Mouse (Mus musculus) hindbrain, postnatal 0 days (tissue): ENCODE data around the gene 2410137M14Rik. TPM values are rescaled to one million over a fixed set of nuclear protein-coding genes. Genes with fewer than 3 reads are reported as not detected.

Experiments used
- ATAC-seq: fragments of 200-750 bp; cut with Nextera tagmentation; 2 replicates; pipeline ENCODE4 v1.8.0; 2017; ENCODE audit warnings: mild to moderate bottlenecking, moderate TSS enrichment, moderate library complexity
- DNase-seq: peaks from one replicate; pipeline ENCODE4 v3.0.0-alpha.2; 2015; ENCODE audit warnings: low spot score
- H3K27ac ChIP-seq: fragments of 300-500 bp; sonication (generic); 2 replicates; pipeline ENCODE4 v1.5.1; 2014; ENCODE audit warnings: mild to moderate bottlenecking
- H3K27me3 ChIP-seq: fragments of 300-500 bp; sonication (generic); 2 replicates; pipeline ENCODE4 v1.6.1; 2014; ENCODE audit warnings: low read length, mixed read lengths; ENCODE audit not compliant: insufficient read depth
- H3K36me3 ChIP-seq: fragments of 300-500 bp; sonication (generic); 2 replicates; pipeline ENCODE4 v1.6.1; 2014; ENCODE audit warnings: low read length, mixed read lengths; ENCODE audit not compliant: insufficient read depth
- H3K4me1 ChIP-seq: fragments of 300-500 bp; sonication (generic); 2 replicates; pipeline ENCODE4 v1.6.1; 2014; ENCODE audit warnings: antibody characterized with exemption, low read length, mixed read lengths; ENCODE audit not compliant: insufficient read depth
- H3K4me2 ChIP-seq: fragments of 300-500 bp; sonication (generic); 2 replicates; pipeline ENCODE4 v1.6.1; 2014; ENCODE audit warnings: low read depth, mild to moderate bottlenecking, low read length, moderate library complexity, mixed read lengths
- H3K4me3 ChIP-seq: fragments of 300-500 bp; sonication (generic); 2 replicates; pipeline ENCODE4 v1.5.1; 2014; ENCODE audit warnings: low read length
- H3K9ac ChIP-seq: fragments of 300-500 bp; sonication (generic); replicated peaks from 2 replicates; pipeline ENCODE4 v1.6.1; 2014; ENCODE audit warnings: mild to moderate bottlenecking, low read length, moderate library complexity, mixed read lengths
- H3K9me3 ChIP-seq: fragments of 300-500 bp; sonication (generic); 2 replicates; pipeline ENCODE4 v1.6.1; 2016; ENCODE audit warnings: low read length, mixed read lengths
- CTCF ChIP-seq: IDR thresholded peaks from 2 replicates; pipeline ENCODE4 v1.5.1; 2016; ENCODE audit warnings: antibody characterized with exemption, control low read depth, low read depth
- WGBS: fragments of 180-500 bp; shearing (Covaris S2); extraction: QIAGEN DNeasy Blood & Tissue Kit; methylation state at CpG from one replicate; pipeline ENCODE4 v1.1.7; 2014; 5-methylcytosine and 5-hydroxymethylcytosine counted together
- polyA plus RNA-seq: library from polyadenylated mRNA; unstranded; fragments of >200 nt; fragmentation: Nextera tagmentation; extraction: Ambion mirVana; gene quantifications from 2 replicates; pipeline ENCODE4 v1.2.1, GENCODE M21; 2015
- total RNA-seq: library from RNA; depleted of rRNA; stranded (reverse); fragments of >200 nt; gene quantifications from 2 replicates; pipeline ENCODE4 v1.2.3, GENCODE M21; 2014; rRNA removed

Gene 2410137M14Rik
- total and polyA plus RNA-seq, 2 experiments from 2014 or later: 0.23 TPM; not detected in 1

GRCm38 (mm10) chr17:36929236-36929932 lies 51.7 kb downstream of the 2410137M14Rik start:
- 73% methylated on average over 12 of the region's 12 CpGs for WGBS
- Histone ChIP-seq H3K4me1 (no peaks in the 10 kb centered on the region), H3K9me3 (no peaks in the 10 kb centered on the region), H3K27ac (no peak overlapping the region), H3K36me3 (no peaks in the 10 kb centered on the region), H3K9ac (no peak overlapping the region), H3K4me3 (no peak overlapping the region), H3K4me2 (no peak overlapping the region), H3K27me3 (no peaks in the 10 kb centered on the region)
- no peak for TF ChIP-seq CTCF
- ATAC-seq: no peak
- DNase-seq: no peak

Other genes starting within 250 kb of the 2410137M14Rik start
- gene H2-M10.5, start 208.3 kb downstream of the 2410137M14Rik start, total RNA-seq: not detected in 2 replicates
- gene H2-M10.5, start 208.3 kb downstream of the 2410137M14Rik start, polyA plus RNA-seq: not detected in 2 replicates
- not detected in 2 replicates for gene H2-M10.6, start 169.1 kb downstream of the 2410137M14Rik start, total RNA-seq
- not detected in 2 replicates for gene H2-M10.6, start 169.1 kb downstream of the 2410137M14Rik start, polyA plus RNA-seq
- gene Trim26, start 144.1 kb downstream of the 2410137M14Rik start, total RNA-seq: 21.6 and 27.9 TPM in 2 replicates
- gene Trim26, start 144.1 kb downstream of the 2410137M14Rik start, polyA plus RNA-seq: 46.7 and 50.6 TPM in 2 replicates
- gene Trim15, start 114.0 kb downstream of the 2410137M14Rik start, total RNA-seq: 0.47 TPM in 1 of 2 replicates, not detected in the other
- gene Trim15, start 114.0 kb downstream of the 2410137M14Rik start, polyA plus RNA-seq: 0.40 and 0.66 TPM in 2 replicates
- 0.11 TPM in 1 of 2 replicates, not detected in the other for gene Trim10, start 111.7 kb downstream of the 2410137M14Rik start, total RNA-seq
- 0.19 and 0.23 TPM in 2 replicates for gene Trim10, start 111.7 kb downstream of the 2410137M14Rik start, polyA plus RNA-seq
- not detected in 2 replicates for gene Trim40, start 91.1 kb downstream of the 2410137M14Rik start, total RNA-seq
- gene Trim40, start 91.1 kb downstream of the 2410137M14Rik start, polyA plus RNA-seq: 0.13 TPM in 1 of 2 replicates, not detected in the other
- not detected in 2 replicates for gene Trim31, start 83.1 kb downstream of the 2410137M14Rik start, total RNA-seq
- gene Trim31, start 83.1 kb downstream of the 2410137M14Rik start, polyA plus RNA-seq: not detected in 2 replicates
- 4.2 and 6.1 TPM in 2 replicates for gene Rnf39, start 38.3 kb downstream of the 2410137M14Rik start, total RNA-seq
- 2.5 and 3.6 TPM in 2 replicates for gene Rnf39, start 38.3 kb downstream of the 2410137M14Rik start, polyA plus RNA-seq
- 28.4 and 28.5 TPM in 2 replicates for gene Ppp1r11, start 29.5 kb downstream of the 2410137M14Rik start, total RNA-seq
- 143 and 145 TPM in 2 replicates for gene Ppp1r11, start 29.5 kb downstream of the 2410137M14Rik start, polyA plus RNA-seq
- gene Znrd1, start 22.7 kb downstream of the 2410137M14Rik start, total RNA-seq: 45.0 and 52.7 TPM in 2 replicates
- gene Znrd1, start 22.7 kb downstream of the 2410137M14Rik start, polyA plus RNA-seq: 49.3 and 51.2 TPM in 2 replicates
- gene Znrd1as, start 22.6 kb downstream of the 2410137M14Rik start, total RNA-seq: 1.3 and 3.2 TPM in 2 replicates
- gene Znrd1as, start 22.6 kb downstream of the 2410137M14Rik start, polyA plus RNA-seq: 3.4 and 4.0 TPM in 2 replicates
- 0.97 and 2.5 TPM in 2 replicates for gene H2-M5, start 8.3 kb upstream of the 2410137M14Rik start, total RNA-seq
- gene H2-M5, start 8.3 kb upstream of the 2410137M14Rik start, polyA plus RNA-seq: 1.1 and 1.9 TPM in 2 replicates
- gene Zfp57, start 19.9 kb upstream of the 2410137M14Rik start, total RNA-seq: 118 and 137 TPM in 2 replicates
- 118 and 129 TPM in 2 replicates for gene Zfp57, start 19.9 kb upstream of the 2410137M14Rik start, polyA plus RNA-seq
- gene Mog, start 42.2 kb upstream of the 2410137M14Rik start, total RNA-seq: 0.52 TPM in 1 of 2 replicates, not detected in the other
- gene Mog, start 42.2 kb upstream of the 2410137M14Rik start, polyA plus RNA-seq: 1.5 and 1.7 TPM in 2 replicates
- 519 and 527 TPM in 2 replicates for gene Gabbr1, start 64.7 kb upstream of the 2410137M14Rik start, total RNA-seq
- 93.4 and 98.3 TPM in 2 replicates for gene Gabbr1, start 64.7 kb upstream of the 2410137M14Rik start, polyA plus RNA-seq
- not detected in 2 replicates for gene Olfr90, start 107.3 kb upstream of the 2410137M14Rik start, total RNA-seq
- gene Olfr90, start 107.3 kb upstream of the 2410137M14Rik start, polyA plus RNA-seq: not detected in 2 replicates
- not detected in 2 replicates for gene Olfr91, start 117.0 kb upstream of the 2410137M14Rik start, total RNA-seq
- gene Olfr91, start 117.0 kb upstream of the 2410137M14Rik start, polyA plus RNA-seq: 0.06 TPM in 1 of 2 replicates, not detected in the other
- not detected in 2 replicates for gene Olfr92, start 138.9 kb upstream of the 2410137M14Rik start, total RNA-seq
- gene Olfr92, start 138.9 kb upstream of the 2410137M14Rik start, polyA plus RNA-seq: not detected in 2 replicates
- not detected in 2 replicates for gene Olfr93, start 180.3 kb upstream of the 2410137M14Rik start, total RNA-seq
- not detected in 2 replicates for gene Olfr93, start 180.3 kb upstream of the 2410137M14Rik start, polyA plus RNA-seq
- gene Ubd, start 212.7 kb upstream of the 2410137M14Rik start, total RNA-seq: not detected in 2 replicates
- not detected in 2 replicates for gene Ubd, start 212.7 kb upstream of the 2410137M14Rik start, polyA plus RNA-seq
- 0.58 and 1.3 TPM in 2 replicates for gene Olfr94, start 219.8 kb upstream of the 2410137M14Rik start, total RNA-seq
- gene Olfr94, start 219.8 kb upstream of the 2410137M14Rik start, polyA plus RNA-seq: 0.14 TPM in 1 of 2 replicates, not detected in the other
- 0.37 TPM in 1 of 2 replicates, not detected in the other for gene Olfr95, start 231.9 kb upstream of the 2410137M14Rik start, total RNA-seq
- 0.03 and 0.04 TPM in 2 replicates for gene Olfr95, start 231.9 kb upstream of the 2410137M14Rik start, polyA plus RNA-seq
- gene Olfr96, start 238.9 kb upstream of the 2410137M14Rik start, total RNA-seq: not detected in 2 replicates
- gene Olfr96, start 238.9 kb upstream of the 2410137M14Rik start, polyA plus RNA-seq: not detected in 2 replicates